Mouse (Mus musculus): ENCODE measurements at regions not wholly inside any gene's neighbourhood (a gene's known extent, or its start where the extent isn't known, plus 50 kb on each side); places are given as distances from the start of the nearest gene placed in this dataset.
A peak's percentile ranks its signal among the peaks of the same experiment; 100 is the strongest.

- no peak for DNase-seq (ENCODE audit: low spot score in 2 of 2)
Observed at GRCm38 (mm10) chr6:126481257-126481656, 54.0 kb downstream of the Kcna5 start.

- DNase-seq (ENCODE audit: low spot score in 2 of 2) = no peak
Observed at GRCm38 (mm10) chr6:126477506-126477905, 57.7 kb downstream of the Kcna5 start.

- no peak for DNase-seq (ENCODE audit: low spot score in 2 of 2)
Observed at GRCm38 (mm10) chr6:126476758-126477157, 58.5 kb downstream of the Kcna5 start.

GRCm38 (mm10) chr6:126475555-126475954, 59.7 kb downstream of the Kcna5 start:
- DNase-seq (ENCODE audit: low spot score in 2 of 2) = peak in 1 of 2 experiments; percentile 21

- DNase-seq (ENCODE audit: low spot score in 2 of 2) = no peak
Observed at GRCm38 (mm10) chr6:126453751-126454150, 81.5 kb downstream of the Kcna5 start.

GRCm38 (mm10) chr6:126445519-126445918, 89.7 kb downstream of the Kcna5 start:
- no peak for DNase-seq (ENCODE audit: low spot score in 2 of 2)

- peak in 1 of 2 experiments; percentile 3 for DNase-seq (ENCODE audit: low spot score in 2 of 2)
Observed at GRCm38 (mm10) chr6:126440254-126440653, 95.0 kb downstream of the Kcna5 start.

GRCm38 (mm10) chr6:126437976-126438736, 97.1 kb downstream of the Kcna5 start:
- DNase-seq (ENCODE audit: low spot score in 2 of 2) = no peak

GRCm38 (mm10) chr6:126427208-126427607, 108.0 kb downstream of the Kcna5 start:
- no peak for DNase-seq (ENCODE audit: low spot score in 2 of 2)

- no peak for DNase-seq (ENCODE audit: low spot score in 2 of 2)
Observed at GRCm38 (mm10) chr6:126405736-126406135, 129.5 kb downstream of the Kcna5 start.

- no peak for DNase-seq (ENCODE audit: low spot score in 2 of 2)
Observed at GRCm38 (mm10) chr6:126404331-126405070, 130.7 kb downstream of the Kcna5 start.

GRCm38 (mm10) chr6:126399595-126399994, 135.6 kb downstream of the Kcna5 start:
- DNase-seq (ENCODE audit: low spot score in 2 of 2) = no peak

- no peak for DNase-seq (ENCODE audit: low spot score in 2 of 2)
Observed at GRCm38 (mm10) chr6:126398641-126399040, 136.6 kb downstream of the Kcna5 start.

- DNase-seq (ENCODE audit: low spot score in 2 of 2) = no peak
Observed at GRCm38 (mm10) chr6:126395015-126395414, 140.2 kb downstream of the Kcna5 start.

- no peak for DNase-seq (ENCODE audit: low spot score in 2 of 2)
Observed at GRCm38 (mm10) chr6:126394111-126394809, 141.0 kb downstream of the Kcna5 start.

GRCm38 (mm10) chr6:126384210-126385012, 150.8 kb downstream of the Kcna5 start:
- DNase-seq (ENCODE audit: low spot score in 2 of 2) = no peak

- DNase-seq (ENCODE audit: low spot score in 2 of 2) = no peak
Observed at GRCm38 (mm10) chr6:126377216-126377615, 158.0 kb downstream of the Kcna5 start.

- DNase-seq (ENCODE audit: low spot score in 2 of 2) = no peak
Observed at GRCm38 (mm10) chr6:126374970-126375620, 160.1 kb downstream of the Kcna5 start.

GRCm38 (mm10) chr6:126371971-126372370, 163.2 kb downstream of the Kcna5 start:
- DNase-seq (ENCODE audit: low spot score in 2 of 2) = no peak

GRCm38 (mm10) chr6:126371489-126371888, 163.7 kb downstream of the Kcna5 start:
- DNase-seq (ENCODE audit: low spot score in 2 of 2) = no peak

- DNase-seq (ENCODE audit: low spot score in 2 of 2) = no peak
Observed at GRCm38 (mm10) chr6:126365495-126365894, 169.7 kb downstream of the Kcna5 start.
